Mouse (Mus musculus) embryo, embryonic 11.5 days (tissue): ENCODE data around the gene Tex29.
"Not testable (repeated sequence)": the region's sequence is repeated elsewhere in the genome, so short reads cannot be mapped to it uniquely, and the experiment has no call there.

Source experiments
- DNase-seq: peaks from one replicate; pipeline ENCODE4 v3.0.0-alpha.2; 2012; ENCODE audit warnings: low read depth, low spot score

Tex29 gene

GRCm38 (mm10) chr8:11831174-11831573, 9.1 kb upstream of the Tex29 start:
- no peak for DNase-seq

- DNase-seq, result no peak
Measured at GRCm38 (mm10) chr8:11831939-11832338, 8.3 kb upstream of the Tex29 start.

GRCm38 (mm10) chr8:11833157-11833556, 7.1 kb upstream of the Tex29 start:
- DNase-seq, result no peak

DNA sequence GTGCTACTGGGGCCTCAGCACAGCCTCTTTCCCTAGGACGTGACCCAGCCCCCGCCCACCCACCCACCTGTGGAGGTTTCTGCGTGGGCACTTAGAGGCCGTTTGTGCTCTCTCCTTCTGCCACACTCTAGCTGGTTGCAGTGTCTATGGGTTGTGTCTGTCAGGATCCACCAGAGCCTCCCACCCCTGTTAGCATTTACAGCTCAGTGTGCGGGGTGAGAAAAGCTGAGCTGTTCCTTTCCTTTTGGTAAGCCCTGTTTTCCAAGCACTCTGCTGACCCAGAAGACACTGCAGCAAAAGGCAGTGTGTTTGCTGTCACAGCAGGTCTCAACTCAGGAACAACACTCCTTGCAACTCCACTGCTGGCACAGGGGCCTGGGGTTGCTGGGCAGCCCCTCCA, 6.1 kb upstream of the Tex29 start:
- no peak for DNase-seq

GRCm38 (mm10) chr8:11834691-11835090, 5.6 kb upstream of the Tex29 start:
- DNase-seq, result no peak

- DNase-seq, result no peak
Measured at GRCm38 (mm10) chr8:11841571-11841970, 1.3 kb downstream of the Tex29 start.

DNA sequence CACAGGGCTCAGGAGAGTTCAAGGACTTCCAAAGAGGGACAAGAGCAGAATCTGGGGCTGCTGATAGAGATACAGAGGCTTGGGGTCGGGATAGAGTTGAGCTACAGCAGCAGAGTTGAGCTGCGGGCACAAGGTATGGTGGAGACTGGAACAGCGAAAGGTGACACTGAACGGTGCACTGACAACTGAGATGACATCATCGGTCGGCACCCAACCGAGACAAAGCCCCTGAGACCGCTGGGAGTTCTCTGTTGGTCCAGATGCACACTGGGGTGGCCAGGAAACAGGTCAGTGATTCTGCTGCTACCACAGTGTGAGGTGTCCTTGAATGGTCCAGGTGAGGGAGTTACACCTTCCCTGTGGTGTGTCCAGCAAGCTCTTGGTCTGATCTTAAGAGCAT, 2.5 kb downstream of the Tex29 start:
- DNase-seq, result no peak

GRCm38 (mm10) chr8:11843677-11844315, 3.5 kb downstream of the Tex29 start:
- no peak for DNase-seq

GRCm38 (mm10) chr8:11844316-11844685, 4.0 kb downstream of the Tex29 start:
- no peak for DNase-seq

- DNase-seq, result no peak
Measured at GRCm38 (mm10) chr8:11846807-11847206, 6.5 kb downstream of the Tex29 start.

DNA sequence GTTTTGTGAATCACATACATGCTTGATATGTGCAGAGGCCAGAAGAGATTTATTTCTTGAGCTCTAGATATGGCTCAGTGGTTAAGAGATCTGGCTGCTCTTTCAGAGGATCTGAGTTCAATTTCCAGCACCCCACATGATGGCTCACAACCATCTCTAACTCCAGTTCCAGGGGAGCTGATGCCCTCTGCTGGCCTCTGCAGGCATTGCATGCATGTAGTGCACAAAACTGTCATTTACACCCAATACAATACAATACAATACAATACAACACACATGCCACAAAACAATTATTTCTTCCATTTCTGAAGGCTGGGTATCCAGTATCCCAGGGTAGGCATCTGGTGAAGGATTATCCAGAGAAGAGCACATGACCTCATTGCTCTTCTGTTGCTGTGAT, 27.6 kb downstream of the Tex29 start:
- DNase-seq, result no peak

- DNase-seq, result not testable (repeated sequence)
Measured at GRCm38 (mm10) chr8:11874227-11874626, 34.0 kb downstream of the Tex29 start.

GRCm38 (mm10) chr8:11884646-11885045, 44.4 kb downstream of the Tex29 start:
- no peak for DNase-seq

DNA sequence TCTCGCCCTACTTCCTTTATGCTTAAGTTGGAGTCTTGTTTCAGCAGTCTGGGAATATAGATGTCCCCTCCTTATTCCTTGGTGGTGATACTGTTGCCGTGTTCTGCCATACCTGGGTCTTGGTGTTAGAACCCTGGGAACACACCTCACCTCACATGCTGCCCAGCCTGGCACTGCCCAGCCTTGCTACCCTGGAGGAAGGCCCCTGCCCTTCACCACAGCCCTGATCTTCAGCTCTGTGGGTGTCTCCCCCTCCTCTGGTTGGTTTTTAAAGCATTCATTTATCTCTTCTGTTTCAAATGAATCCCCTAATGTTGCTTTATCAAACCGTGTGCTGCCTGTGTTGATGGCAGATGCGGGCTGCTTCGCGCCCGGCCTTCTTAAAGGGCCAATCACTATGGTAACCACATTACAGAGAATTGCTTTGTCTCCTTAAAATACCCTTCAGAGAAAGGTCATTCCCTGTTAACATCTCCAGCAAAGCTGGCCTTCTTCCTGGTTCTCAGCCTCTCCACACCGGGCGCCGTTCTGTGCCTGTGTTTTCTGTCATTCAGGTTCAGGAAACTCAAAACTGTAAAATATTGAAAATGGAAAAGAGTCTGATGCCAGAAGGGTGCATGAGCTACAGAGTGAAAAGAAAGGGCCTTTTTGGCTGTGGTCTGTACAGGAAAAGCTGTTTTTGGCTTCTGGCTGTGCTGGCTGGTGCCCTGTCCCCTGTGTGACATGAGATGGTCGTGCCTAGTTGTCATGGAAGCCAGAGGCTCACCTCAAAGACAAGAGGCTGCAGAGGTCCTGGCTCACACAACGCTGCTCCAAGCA, 45.8 kb downstream of the Tex29 start:
- DNase-seq, result no peak

GRCm38 (mm10) chr8:11886824-11887223, 46.5 kb downstream of the Tex29 start:
- no peak for DNase-seq

DNA sequence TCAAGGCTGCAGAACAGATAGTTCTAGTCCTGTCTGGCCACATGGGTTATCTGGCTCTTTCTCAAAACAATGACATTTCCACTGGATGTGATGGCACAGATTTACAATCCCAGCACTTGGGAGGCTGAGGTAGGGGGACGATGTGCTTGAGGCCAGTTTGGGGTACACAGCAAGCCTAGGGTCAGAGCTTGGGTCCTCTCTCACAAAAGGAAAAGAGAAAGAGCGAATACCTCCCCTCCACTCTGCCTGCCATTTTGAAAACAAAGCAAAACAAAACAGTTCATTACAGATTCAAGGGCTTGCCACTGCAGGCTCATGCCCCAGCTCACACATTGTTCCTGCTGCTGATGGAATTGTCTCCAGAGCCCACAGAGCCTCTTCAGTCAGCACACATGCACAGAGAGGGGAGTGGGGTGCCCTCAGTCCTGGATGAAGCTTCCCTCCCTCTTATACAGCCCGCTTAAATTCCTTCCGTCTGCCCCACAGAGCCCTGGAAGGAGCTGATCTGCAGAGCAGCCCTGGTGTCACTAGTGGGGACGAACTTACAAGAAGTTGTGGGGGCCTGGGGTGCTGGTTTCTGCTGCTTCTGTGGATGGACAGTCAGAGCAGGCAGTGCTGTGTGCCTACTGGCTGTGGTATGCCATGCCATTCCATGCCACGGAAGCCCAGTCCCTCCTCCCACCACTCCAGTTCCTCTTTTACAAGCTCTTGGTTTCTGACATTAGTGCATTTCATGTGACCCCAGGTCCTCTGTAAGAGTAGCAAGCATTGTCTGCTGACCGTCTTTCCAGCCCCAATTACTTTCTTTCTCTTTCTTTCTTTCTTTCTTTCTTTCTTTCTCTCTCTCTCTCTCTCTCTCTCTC, 49.1 kb downstream of the Tex29 start:
- DNase-seq, result no peak

GRCm38 (mm10) chr8:11892756-11893155, 52.5 kb downstream of the Tex29 start:
- DNase-seq, result no peak

DNA sequence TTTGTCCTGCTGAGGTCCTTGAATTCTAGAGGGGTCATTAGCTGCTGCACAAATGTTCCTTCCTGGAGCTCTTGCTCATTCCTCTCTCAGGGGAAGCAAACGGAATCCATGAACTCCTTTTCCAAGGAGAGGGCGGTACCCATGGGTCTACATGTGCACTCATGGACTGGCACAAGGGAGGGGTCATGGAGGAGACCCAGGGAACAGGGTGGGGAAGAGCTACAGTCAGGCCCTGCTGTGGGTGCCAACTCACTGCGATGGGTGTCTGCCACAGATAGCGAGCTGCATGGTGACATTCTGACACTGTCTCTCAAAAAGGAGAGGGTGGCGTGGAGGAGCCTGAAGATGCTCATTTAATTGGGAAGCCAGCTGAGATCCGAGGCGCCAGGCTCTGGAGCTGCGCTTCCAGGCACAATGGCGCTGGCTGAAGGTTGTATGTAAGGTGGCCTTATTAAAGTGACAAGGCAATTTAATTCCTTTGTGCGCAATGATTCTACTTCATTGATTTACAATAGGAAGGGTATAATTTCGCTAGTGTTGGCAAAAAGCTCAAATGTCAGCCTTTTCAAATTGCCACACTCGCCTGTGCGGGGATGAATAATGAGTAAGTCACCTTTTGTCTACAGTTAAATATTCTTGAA, 55.9 kb downstream of the Tex29 start:
- DNase-seq, result no peak

- no peak for DNase-seq
Measured at GRCm38 (mm10) chr8:11896677-11897076, 56.4 kb downstream of the Tex29 start.

- no peak for DNase-seq
Measured at GRCm38 (mm10) chr8:11898814-11899213, 58.5 kb downstream of the Tex29 start.
